Mouse (Mus musculus): ENCODE results near the gene Vmn1r192. TPM values are rescaled to one million over a fixed set of nuclear protein-coding genes. Genes with fewer than 3 reads are reported as not detected.
"Not testable (repeated sequence)": the region's sequence is repeated elsewhere in the genome, so short reads cannot be mapped to it uniquely, and the experiment has no call there.

Gene Vmn1r192
- not detected in 2 replicates for polyA plus RNA-seq (2012; ENCODE audit: insufficient read depth, insufficient read length, missing spikeins)

DNA sequence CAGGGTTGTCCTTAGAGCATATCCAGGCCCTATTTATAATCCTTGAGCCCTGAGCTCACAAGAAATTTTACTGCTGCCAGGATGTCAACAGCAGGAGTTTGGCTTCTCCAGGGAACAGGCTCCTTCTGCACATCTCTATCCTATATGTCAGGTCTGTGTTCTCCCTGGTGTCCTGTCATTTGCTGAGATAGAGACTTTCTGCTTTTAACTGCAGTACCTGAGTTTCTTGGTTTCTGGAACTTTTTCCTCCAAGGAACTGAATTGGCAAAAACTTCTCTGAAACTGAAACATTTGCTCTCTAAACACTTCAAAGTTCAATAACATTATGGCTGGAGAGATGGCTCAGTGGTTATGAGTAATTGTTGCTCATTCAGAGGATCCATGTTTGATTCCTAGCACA is at the start of gene Vmn1r192:
Gene Vmn1r192 (minus strand): TSS at position 101 of the 400 bp plus-strand sequence.
- no peak within 1 kb of the TSS for H3K4me3 ChIP-seq (ENCODE audit: insufficient read depth, low read depth, low read length)
- no peak within 1 kb of the TSS for H3K27ac ChIP-seq (replicated peaks; ENCODE audit: low read depth, low read length)

DNA sequence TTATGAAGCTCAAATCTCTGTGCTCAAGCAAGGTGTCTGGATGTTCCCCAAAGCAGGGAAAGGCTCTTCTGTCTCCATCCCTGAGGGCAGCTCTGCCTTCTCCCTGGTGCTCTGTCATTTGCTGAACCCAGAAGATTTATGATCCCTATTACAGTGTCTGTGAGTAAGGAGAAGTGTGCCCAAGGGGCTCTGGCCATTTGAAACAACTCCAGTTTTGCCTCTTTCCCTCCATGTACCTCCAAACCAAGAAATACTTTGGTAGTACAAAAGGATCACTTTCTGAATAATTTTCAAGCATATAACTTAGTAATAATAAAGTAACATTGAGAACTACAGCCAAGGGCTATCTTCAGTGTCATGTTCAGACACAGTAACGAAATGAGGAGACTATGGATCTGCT is 32.1 kb upstream of the Vmn1r192 start, which contains the start of gene Vmn1r193:
Gene Vmn1r193 (minus strand): TSS at position 101 of the 400 bp plus-strand sequence.
- not testable (repeated sequence) for H3K27ac ChIP-seq (replicated peaks; ENCODE audit: low read depth, low read length); H3K4me3 ChIP-seq (ENCODE audit: insufficient read depth, low read depth, low read length); H3K4me1 ChIP-seq (ENCODE audit: control insufficient read depth, insufficient read depth, insufficient read length, low read length)

More for the DNA sequence above, at the start of gene Vmn1r192:
- no peaks in the 10 kb centered on the region for H3K4me1 ChIP-seq (ENCODE audit: control insufficient read depth, insufficient read depth, insufficient read length, low read length)

DNA sequence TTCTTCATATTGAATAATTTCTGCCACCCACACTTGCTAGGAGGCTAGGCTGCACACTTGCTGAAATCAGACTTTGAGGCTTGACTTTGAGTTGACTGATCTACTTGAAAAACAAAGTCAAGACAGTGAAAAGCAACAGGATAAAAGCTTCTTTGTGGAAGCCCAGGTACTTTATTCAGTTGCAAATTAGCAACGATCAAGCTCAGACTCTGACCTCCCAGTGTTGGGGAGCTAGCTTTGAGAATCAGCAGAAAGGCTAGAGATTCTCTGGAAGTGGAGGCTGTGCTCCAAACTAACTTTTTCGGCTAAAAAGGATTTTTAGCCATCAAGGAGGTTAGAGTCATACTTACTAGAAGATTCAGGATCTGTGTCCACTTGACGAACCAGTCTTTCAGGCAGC is 1.8 kb upstream of the Vmn1r192 start:
- H3K27ac ChIP-seq (replicated peaks; ENCODE audit: low read depth, low read length); H3K4me1 ChIP-seq (ENCODE audit: control insufficient read depth, insufficient read depth, insufficient read length, low read length); H3K4me3 ChIP-seq (ENCODE audit: insufficient read depth, low read depth, low read length): not testable (repeated sequence)

DNA sequence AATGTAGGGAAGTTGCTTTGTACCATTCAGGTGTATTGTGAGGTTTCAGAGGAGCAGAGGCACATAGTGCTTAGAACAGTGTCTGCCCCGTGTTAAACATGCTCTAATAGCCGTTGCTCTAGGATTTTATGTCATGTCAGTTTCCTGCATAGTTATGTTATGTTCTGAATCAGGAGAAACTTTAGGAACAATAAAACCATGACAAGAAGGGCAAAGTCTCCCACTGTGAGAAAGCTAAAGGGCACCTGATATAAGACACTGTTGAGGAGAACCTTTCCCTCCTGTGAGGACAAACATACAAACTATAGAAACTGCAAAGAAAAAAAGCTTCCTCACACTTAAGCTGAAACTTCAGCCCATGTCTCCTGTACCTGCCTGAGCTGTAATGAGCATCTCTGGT is 556 bp downstream of the Vmn1r192 start:
- Histone ChIP-seq H3K27ac (replicated peaks; ENCODE audit: low read depth, low read length) (no peak overlapping the region), H3K4me1 (ENCODE audit: control insufficient read depth, insufficient read depth, insufficient read length, low read length) (no peaks in the 10 kb centered on the region), H3K4me3 (ENCODE audit: insufficient read depth, low read depth, low read length) (no peak overlapping the region)

DNA sequence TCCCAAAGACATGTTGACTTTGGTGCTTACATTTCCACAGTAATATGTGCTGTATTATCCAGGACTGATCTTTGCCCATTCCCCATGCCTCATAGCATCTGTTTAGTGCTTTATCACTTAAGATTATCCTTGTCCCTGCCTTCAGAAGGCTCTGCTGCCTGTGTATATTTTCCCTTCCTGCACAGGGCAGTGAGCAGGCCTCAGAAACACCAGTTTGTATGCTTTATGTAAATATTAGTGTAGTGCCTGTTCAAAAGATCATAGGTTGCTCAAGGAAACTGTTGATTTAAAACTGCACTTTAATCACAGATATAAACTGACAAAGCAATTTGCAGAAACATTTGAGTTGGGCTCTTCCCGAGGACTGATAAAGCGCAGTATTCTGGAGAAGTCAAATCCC is 1.6 kb downstream of the Vmn1r192 start:
- no peak overlapping the region for H3K4me3 ChIP-seq (ENCODE audit: insufficient read depth, low read depth, low read length)
- H3K27ac ChIP-seq (replicated peaks; ENCODE audit: low read depth, low read length): no peak overlapping the region
- H3K4me1 ChIP-seq (ENCODE audit: control insufficient read depth, insufficient read depth, insufficient read length, low read length): no peaks in the 10 kb centered on the region

DNA sequence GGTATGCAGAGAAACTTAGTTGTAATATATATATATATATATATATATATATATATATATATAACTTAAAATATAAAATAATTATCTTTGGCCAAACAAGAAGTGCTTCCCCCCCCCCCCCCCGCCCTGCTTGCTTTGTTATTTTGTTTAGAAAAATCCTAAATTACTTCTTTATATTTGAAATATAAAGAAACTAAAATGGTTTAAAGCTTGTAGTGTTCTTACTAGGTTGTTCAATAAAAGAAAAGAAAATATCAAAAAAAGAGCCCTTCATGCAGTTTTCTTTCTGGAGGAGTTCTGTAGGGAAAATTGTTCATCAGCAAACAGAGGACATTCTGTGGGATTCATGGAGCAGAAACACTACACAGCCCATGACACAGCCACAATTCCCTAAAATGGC is 7.1 kb downstream of the Vmn1r192 start, which contains the start of gene Vmn1r191:
Gene Vmn1r191 (minus strand): TSS at position 101 of the 400 bp plus-strand sequence.
- no peaks in the 10 kb centered on the region for H3K4me1 ChIP-seq (ENCODE audit: control insufficient read depth, insufficient read depth, insufficient read length, low read length)
- H3K27ac ChIP-seq (replicated peaks; ENCODE audit: low read depth, low read length): no peak within 1 kb of the TSS
- no peak within 1 kb of the TSS for H3K4me3 ChIP-seq (ENCODE audit: insufficient read depth, low read depth, low read length)

DNA sequence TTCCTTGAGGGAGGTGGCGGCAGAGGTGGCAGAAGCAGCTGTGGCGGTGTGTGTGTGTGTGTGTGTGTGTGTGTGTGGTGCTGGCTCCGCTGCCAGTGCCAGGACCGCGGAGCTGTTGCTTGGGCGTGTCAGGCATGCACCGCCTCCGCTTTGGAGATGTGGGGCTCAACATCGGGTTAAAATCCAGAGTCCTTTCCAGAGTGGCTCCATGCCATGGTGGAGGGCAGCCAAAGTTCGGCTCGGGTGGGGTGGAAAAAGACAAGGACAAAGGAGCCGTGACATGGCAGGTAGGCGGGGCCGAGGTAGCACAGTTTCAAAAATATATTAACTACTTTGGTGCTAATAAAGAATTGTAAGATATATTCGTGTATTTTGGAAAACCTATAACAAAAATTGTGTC is 22.5 kb downstream of the Vmn1r192 start:
- Histone ChIP-seq H3K4me3 (ENCODE audit: insufficient read depth, low read depth, low read length) (no peak overlapping the region), H3K27ac (replicated peaks; ENCODE audit: low read depth, low read length) (no peak overlapping the region), H3K4me1 (ENCODE audit: control insufficient read depth, insufficient read depth, insufficient read length, low read length) (no peaks in the 10 kb centered on the region)

DNA sequence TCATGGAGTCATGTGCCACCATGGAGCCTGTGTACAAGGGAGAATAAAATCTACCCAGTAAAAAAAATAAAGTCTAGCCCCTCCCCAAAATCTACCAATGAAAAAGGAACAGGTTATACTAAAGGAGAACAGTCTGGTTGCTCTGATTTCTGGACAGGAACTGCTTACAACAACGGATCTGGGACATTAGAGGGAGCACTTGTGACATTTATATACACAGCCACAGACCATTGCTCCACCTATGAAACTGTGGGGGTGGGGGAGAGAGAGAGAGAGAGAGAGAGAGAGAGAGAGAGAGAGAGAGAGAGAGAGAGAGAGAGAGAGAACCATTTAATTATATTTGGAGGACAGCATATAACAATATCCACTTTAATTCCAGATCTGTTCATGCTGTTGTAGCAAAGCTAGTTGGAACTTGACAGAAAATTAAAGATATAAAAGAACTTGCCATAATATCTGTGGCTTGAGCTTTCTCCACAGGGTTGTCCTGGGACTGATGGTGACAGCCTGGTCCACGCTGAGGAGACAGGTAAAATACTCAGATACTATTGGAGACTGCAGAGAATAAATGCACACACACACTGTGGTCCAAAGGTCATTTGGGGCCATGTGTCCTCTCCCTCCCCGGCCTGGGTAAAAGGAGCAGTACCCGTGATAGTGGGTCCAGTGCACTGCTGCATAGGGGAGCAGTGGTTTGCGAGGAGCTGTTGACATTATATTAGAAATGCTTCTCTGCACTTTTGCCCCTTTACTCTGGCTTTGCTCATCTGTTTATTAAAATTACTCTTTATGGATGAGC is 54.2 kb downstream of the Vmn1r192 start:
- H3K4me1 ChIP-seq (ENCODE audit: control insufficient read depth, insufficient read depth, insufficient read length, low read length); H3K27ac ChIP-seq (replicated peaks; ENCODE audit: low read depth, low read length); H3K4me3 ChIP-seq (ENCODE audit: insufficient read depth, low read depth, low read length): not testable (repeated sequence)

Other genes starting within 250 kb of the Vmn1r192 start
- not detected in 2 replicates for gene Zfp184, start 246.0 kb downstream of the Vmn1r192 start, polyA plus RNA-seq (2012; ENCODE audit: insufficient read depth, insufficient read length, missing spikeins)
- gene Pom121l2, start 209.9 kb downstream of the Vmn1r192 start, polyA plus RNA-seq (2012; ENCODE audit: insufficient read depth, insufficient read length, missing spikeins): not detected in 2 replicates
- not detected in 2 replicates for gene Prss16, start 181.4 kb downstream of the Vmn1r192 start, polyA plus RNA-seq (2012; ENCODE audit: insufficient read depth, insufficient read length, missing spikeins)
- not detected in 2 replicates for gene Hist1h2ah, start 155.6 kb downstream of the Vmn1r192 start, polyA plus RNA-seq (2012; ENCODE audit: insufficient read depth, insufficient read length, missing spikeins)
- gene Hist1h2bk, start 155.3 kb downstream of the Vmn1r192 start, polyA plus RNA-seq (2012; ENCODE audit: insufficient read depth, insufficient read length, missing spikeins): not detected in 2 replicates
- 1.9 and 6.6 TPM in 2 replicates for gene Hist1h4i, start 149.8 kb downstream of the Vmn1r192 start, polyA plus RNA-seq (2012; ENCODE audit: insufficient read depth, insufficient read length, missing spikeins)
- not detected in 2 replicates for gene Hist1h2ag, start 148.2 kb downstream of the Vmn1r192 start, polyA plus RNA-seq (2012; ENCODE audit: insufficient read depth, insufficient read length, missing spikeins)
- gene Hist1h2bj, start 147.9 kb downstream of the Vmn1r192 start, polyA plus RNA-seq (2012; ENCODE audit: insufficient read depth, insufficient read length, missing spikeins): not detected in 2 replicates
- gene Vmn1r188, start 106.7 kb downstream of the Vmn1r192 start, polyA plus RNA-seq (2012; ENCODE audit: insufficient read depth, insufficient read length, missing spikeins): not detected in 2 replicates
- gene Vmn1r189, start 85.3 kb downstream of the Vmn1r192 start, polyA plus RNA-seq (2012; ENCODE audit: insufficient read depth, insufficient read length, missing spikeins): not detected in 2 replicates
- gene Vmn1r191, start 7.2 kb downstream of the Vmn1r192 start, polyA plus RNA-seq (2012; ENCODE audit: insufficient read depth, insufficient read length, missing spikeins): not detected in 2 replicates
- not detected in 2 replicates for gene Vmn1r193, start 32.0 kb upstream of the Vmn1r192 start, polyA plus RNA-seq (2012; ENCODE audit: insufficient read depth, insufficient read length, missing spikeins)
- not detected in 2 replicates for gene Vmn1r194, start 53.1 kb upstream of the Vmn1r192 start, polyA plus RNA-seq (2012; ENCODE audit: insufficient read depth, insufficient read length, missing spikeins)
- gene Vmn1r195, start 79.4 kb upstream of the Vmn1r192 start, polyA plus RNA-seq (2012; ENCODE audit: insufficient read depth, insufficient read length, missing spikeins): not detected in 2 replicates
- not detected in 2 replicates for gene Vmn1r196, start 98.8 kb upstream of the Vmn1r192 start, polyA plus RNA-seq (2012; ENCODE audit: insufficient read depth, insufficient read length, missing spikeins)
- not detected in 2 replicates for gene Vmn1r197, start 133.4 kb upstream of the Vmn1r192 start, polyA plus RNA-seq (2012; ENCODE audit: insufficient read depth, insufficient read length, missing spikeins)
- not detected in 2 replicates for gene Vmn1r198, start 159.2 kb upstream of the Vmn1r192 start, polyA plus RNA-seq (2012; ENCODE audit: insufficient read depth, insufficient read length, missing spikeins)
- gene Vmn1r199, start 188.7 kb upstream of the Vmn1r192 start, polyA plus RNA-seq (2012; ENCODE audit: insufficient read depth, insufficient read length, missing spikeins): not detected in 2 replicates
- gene Vmn1r200, start 199.2 kb upstream of the Vmn1r192 start, polyA plus RNA-seq (2012; ENCODE audit: insufficient read depth, insufficient read length, missing spikeins): not detected in 2 replicates

Measured in brown adipose tissue, adult 24 weeks (tissue).